Mouse (Mus musculus): Measurements from ENCODE around the gene S100a1. TPM values are rescaled to one million over a fixed set of nuclear protein-coding genes. Genes with fewer than 3 reads are reported as not detected.
A peak's percentile ranks its signal among the peaks of the same experiment; 100 is the strongest.

The S100a1 gene
- polyA plus RNA-seq, 1 experiment from 2014 or later = 8.4 TPM

- ATAC-seq (ENCODE audit: low FRiP score) = no peak
- Histone ChIP-seq H3K4me3 (no peak overlapping the region), H3K4me1 (replicated peaks) (no peaks in the 10 kb centered on the region), H3K9me3 (no peaks in the 10 kb centered on the region), H3K27me3 (0 out of 2 replicates have a peak, but pooled peaks cover 2% of the 10 kb centered on the region), H3K9ac (no peak overlapping the region), H3K27ac (no peak overlapping the region), H3K4me2 (no peak overlapping the region), H3K36me3 (no peaks in the 10 kb centered on the region)
- 89% methylated on average over 7 of the region's 7 CpGs for WGBS
Observed at GRCm38 (mm10) chr3:90527291-90527873, 13.2 kb upstream of the S100a1 start.

- Histone ChIP-seq H3K36me3 (no peaks in the 10 kb centered on the region), H3K9me3 (no peaks in the 10 kb centered on the region), H3K27me3 (0 out of 2 replicates have a peak, but pooled peaks cover 3% of the 10 kb centered on the region), H3K4me3 (no peak within 1 kb of the TSS), H3K4me1 (replicated peaks) (no peaks in the 10 kb centered on the region), H3K9ac (no peak within 1 kb of the TSS), H3K4me2 (no peak within 1 kb of the TSS), H3K27ac (no peak within 1 kb of the TSS)
- no peak for ATAC-seq (ENCODE audit: low FRiP score)
- 81% methylated on average over 5 of the region's 5 CpGs for WGBS
Observed at GRCm38 (mm10) chr3:90526580-90526979, 12.4 kb upstream of the S100a1 start, which contains the start of gene S100a14. TSS of gene S100a14 (plus strand) at chr3:90526856.

DNA sequence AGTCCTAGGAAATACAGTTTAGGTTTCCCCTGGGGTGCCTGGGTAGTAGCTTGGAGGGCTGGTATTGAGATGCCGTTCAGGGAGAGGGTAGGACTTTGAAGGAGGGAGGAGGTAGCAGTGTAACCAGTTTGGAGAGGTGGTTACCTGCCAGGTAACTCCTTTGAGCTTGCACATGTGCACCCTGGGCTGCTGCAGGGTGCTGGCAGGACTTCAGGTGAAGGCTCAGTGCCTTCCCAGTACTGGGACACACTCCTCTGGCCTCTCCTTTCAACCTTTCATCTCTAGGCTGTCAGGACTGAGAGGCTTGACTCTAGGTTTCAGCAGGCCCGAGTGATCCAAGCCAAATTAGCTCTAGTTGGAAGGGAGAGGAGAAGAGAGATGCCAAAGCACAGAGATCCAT, 11.9 kb upstream of the S100a1 start:
- ATAC-seq (ENCODE audit: low FRiP score) = no peak
- WGBS = 92% methylated on average over 2 of the region's 2 CpGs
- H3K27ac ChIP-seq = no peak overlapping the region
- H3K9me3 ChIP-seq = no peaks in the 10 kb centered on the region
- no peak overlapping the region for H3K4me2 ChIP-seq
- no peak overlapping the region for H3K9ac ChIP-seq
- H3K27me3 ChIP-seq = 0 out of 2 replicates have a peak, but pooled peaks cover 3% of the 10 kb centered on the region
- H3K4me3 ChIP-seq = no peak overlapping the region
- H3K4me1 ChIP-seq (replicated peaks) = no peaks in the 10 kb centered on the region
- H3K36me3 ChIP-seq = no peaks in the 10 kb centered on the region

DNA sequence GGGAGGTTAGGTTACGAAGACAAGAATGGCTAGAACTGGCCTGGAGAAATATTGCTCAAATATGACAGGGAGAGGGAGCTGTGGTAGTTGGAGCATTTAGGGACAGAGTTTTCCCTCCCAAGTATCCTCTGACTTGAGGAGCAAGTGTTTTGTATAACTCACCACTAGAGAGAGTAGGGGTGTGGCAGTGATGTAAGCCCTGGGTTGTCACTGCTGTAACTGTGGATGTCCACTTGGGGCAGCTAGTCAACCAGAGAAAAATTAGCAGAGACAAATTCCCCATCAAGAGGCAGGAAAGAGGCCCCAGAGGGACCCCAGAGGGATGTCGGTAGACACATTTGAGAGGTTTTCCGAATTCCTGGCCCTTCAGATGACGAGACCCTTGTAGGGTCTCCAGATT, 11.2 kb upstream of the S100a1 start:
- Histone ChIP-seq H3K4me2 (no peak overlapping the region), H3K27ac (no peak overlapping the region), H3K9me3 (no peaks in the 10 kb centered on the region), H3K36me3 (no peaks in the 10 kb centered on the region), H3K4me1 (replicated peaks) (no peaks in the 10 kb centered on the region), H3K4me3 (no peak overlapping the region), H3K9ac (no peak overlapping the region), H3K27me3 (0 out of 2 replicates have a peak, but pooled peaks cover 3% of the 10 kb centered on the region)
- 62% methylated on average over 4 of the region's 4 CpGs for WGBS
- ATAC-seq (ENCODE audit: low FRiP score) = no peak

GRCm38 (mm10) chr3:90517711-90518110, 3.5 kb upstream of the S100a1 start:
- Histone ChIP-seq H3K9ac (no peak overlapping the region), H3K4me3 (no peak overlapping the region), H3K9me3 (no peaks in the 10 kb centered on the region), H3K27ac (no peak overlapping the region), H3K4me1 (replicated peaks) (peaks cover 20% of the 10 kb centered on the region), H3K36me3 (no peaks in the 10 kb centered on the region), H3K27me3 (peaks cover 36% of the 10 kb centered on the region), H3K4me2 (no peak overlapping the region)
- 89% methylated on average over 4 of the region's 4 CpGs for WGBS
- no peak for ATAC-seq (ENCODE audit: low FRiP score)

DNA sequence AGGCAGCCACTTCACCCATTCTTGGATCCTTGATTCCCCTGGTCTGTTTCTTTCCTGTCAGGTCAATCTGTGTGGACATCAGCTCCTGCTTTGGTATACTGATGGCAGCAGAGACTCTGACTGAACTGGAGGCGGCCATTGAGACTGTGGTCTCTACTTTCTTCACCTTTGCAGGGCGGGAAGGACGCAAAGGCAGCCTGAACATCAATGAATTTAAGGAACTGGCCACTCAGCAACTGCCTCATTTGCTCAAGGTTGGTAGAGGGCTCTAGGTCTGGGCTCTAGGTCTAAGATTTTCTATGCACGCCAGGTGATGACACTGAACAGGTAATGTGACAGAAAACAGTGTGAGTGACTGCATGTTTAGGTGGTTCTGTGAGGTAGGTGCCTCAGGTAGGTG, 1.6 kb upstream of the S100a1 start:
- WGBS = 89% methylated on average over 4 of the region's 4 CpGs
- Histone ChIP-seq H3K27ac (no peak overlapping the region), H3K9me3 (no peaks in the 10 kb centered on the region), H3K27me3 (peaks cover 47% of the 10 kb centered on the region), H3K4me3 (no peak overlapping the region), H3K4me2 (no peak overlapping the region), H3K36me3 (no peaks in the 10 kb centered on the region), H3K4me1 (replicated peaks) (peaks cover 20% of the 10 kb centered on the region), H3K9ac (no peak overlapping the region)
- ATAC-seq (ENCODE audit: low FRiP score) = no peak

DNA sequence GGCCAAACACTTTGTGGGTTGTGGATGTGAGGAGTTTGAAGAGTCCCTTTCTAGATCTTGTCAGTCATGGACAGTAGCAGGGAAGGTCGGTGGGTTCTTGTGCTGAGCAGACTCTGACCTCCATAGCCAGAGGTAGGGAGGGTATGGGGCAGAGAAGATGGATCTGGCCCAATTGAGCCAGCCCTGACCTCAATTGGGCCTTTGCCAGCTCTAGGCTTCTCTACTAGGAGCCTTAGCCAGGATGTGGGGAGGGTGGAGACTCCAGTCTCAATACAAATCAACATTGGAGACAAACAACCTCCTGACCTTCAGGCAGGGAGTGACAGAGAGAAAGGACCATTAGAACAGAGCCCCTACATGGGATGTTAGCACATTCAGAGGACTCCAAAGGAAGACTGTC, 1.1 kb upstream of the S100a1 start:
- H3K4me3 ChIP-seq = peak overlapping the region; percentile 34; the same call in 1 of the 2 replicates

DNA sequence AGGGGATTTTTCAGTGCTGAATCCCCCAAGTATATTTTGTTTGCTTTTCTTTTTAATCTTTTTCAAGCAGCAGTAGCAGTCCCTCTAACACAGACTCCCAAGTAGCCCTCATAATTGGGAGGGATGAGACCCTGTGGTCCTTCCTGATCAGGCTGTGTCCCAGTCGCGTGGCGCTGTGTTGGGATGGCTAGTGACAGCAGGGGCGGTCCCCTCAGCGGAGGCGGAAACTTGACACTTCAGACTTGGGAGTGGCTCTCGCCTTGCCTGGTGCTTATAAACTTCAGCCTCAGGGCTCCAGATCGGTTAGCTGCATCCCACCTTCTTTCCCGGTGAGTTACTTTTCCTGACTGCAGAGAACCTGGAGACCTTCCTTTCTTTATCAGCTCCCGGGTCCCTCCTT, 499 bp upstream of the S100a1 start:
- Histone ChIP-seq H3K4me2 (peak overlapping the region; percentile 59), H3K27ac (no peak overlapping the region), H3K9me3 (no peaks in the 10 kb centered on the region), H3K27me3 (peaks cover 48% of the 10 kb centered on the region), H3K36me3 (no peaks in the 10 kb centered on the region), H3K4me1 (replicated peaks) (peaks cover 20% of the 10 kb centered on the region), H3K4me3 (peak overlapping the region; percentile 34), H3K9ac (peak overlapping the region; percentile 43)
- no peak for ATAC-seq (ENCODE audit: low FRiP score)
- WGBS = under 1% methylated on average over 10 of the region's 10 CpGs

More for the DNA sequence above, 1.1 kb upstream of the S100a1 start:
- Histone ChIP-seq H3K4me1 (replicated peaks) (peaks cover 20% of the 10 kb centered on the region), H3K27ac (no peak overlapping the region), H3K9ac (peak overlapping the region; percentile 43; the same call in 1 of the 2 replicates), H3K27me3 (peaks cover 48% of the 10 kb centered on the region), H3K9me3 (no peaks in the 10 kb centered on the region), H3K4me2 (peak overlapping the region; percentile 59), H3K36me3 (no peaks in the 10 kb centered on the region)
- no peak for ATAC-seq (ENCODE audit: low FRiP score)
- 60% methylated on average over 1 of the region's 1 CpGs for WGBS

DNA sequence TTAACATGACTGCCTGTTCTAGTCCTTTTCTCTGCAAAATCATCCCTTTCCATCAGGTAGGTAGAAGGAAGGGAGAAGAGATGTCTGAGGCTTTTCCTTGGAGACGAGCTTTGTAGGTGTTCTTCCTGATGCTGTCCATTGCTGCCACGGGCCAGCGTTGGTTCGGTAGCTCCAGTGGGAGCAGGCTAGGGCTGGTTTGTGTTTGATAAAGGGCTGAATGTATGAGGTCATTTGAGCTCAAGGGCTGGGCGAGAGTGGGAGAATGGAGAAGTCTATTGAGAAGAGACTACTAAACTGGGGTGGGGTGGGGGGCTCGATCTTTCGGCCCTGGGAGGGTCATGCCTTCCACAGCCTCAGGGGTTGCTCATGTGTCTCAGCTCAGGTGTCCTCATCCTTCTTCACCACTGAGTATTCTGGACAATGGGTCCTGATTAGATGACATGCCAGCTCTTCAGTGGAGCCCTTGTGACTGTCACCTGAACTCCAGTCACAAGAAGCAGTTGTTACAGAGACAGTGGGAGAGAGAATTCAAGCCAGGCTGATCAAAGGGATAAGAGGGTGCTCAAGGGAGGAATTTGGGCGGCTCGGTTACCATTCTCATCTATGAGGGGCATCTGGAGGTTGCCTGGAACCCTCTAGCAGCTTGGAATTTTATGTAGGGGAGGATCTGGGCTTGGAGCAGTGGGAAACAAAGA, 1.1 kb downstream of the S100a1 start:
- Histone ChIP-seq H3K9me3 (no peaks in the 10 kb centered on the region), H3K27ac (no peak overlapping the region), H3K4me3 (no peak overlapping the region), H3K27me3 (peaks cover 48% of the 10 kb centered on the region), H3K9ac (no peak overlapping the region), H3K4me2 (peak overlapping the region; percentile 59; the same call in 1 of the 2 replicates), H3K4me1 (replicated peaks) (peaks cover 22% of the 10 kb centered on the region), H3K36me3 (no peaks in the 10 kb centered on the region)
- ATAC-seq (ENCODE audit: low FRiP score) = no peak
- WGBS = 80% methylated on average over 9 of the region's 9 CpGs

- Histone ChIP-seq H3K4me3 (no peak overlapping the region), H3K36me3 (peaks cover 2% of the 10 kb centered on the region), H3K4me2 (no peak overlapping the region), H3K4me1 (replicated peaks) (peaks cover 30% of the 10 kb centered on the region), H3K9me3 (no peaks in the 10 kb centered on the region), H3K9ac (no peak overlapping the region), H3K27ac (no peak overlapping the region), H3K27me3 (peaks cover 48% of the 10 kb centered on the region)
- ATAC-seq (ENCODE audit: low FRiP score) = no peak
- WGBS = 94% methylated on average over 5 of the region's 5 CpGs
Observed at GRCm38 (mm10) chr3:90512276-90512675, 1.9 kb downstream of the S100a1 start.

DNA sequence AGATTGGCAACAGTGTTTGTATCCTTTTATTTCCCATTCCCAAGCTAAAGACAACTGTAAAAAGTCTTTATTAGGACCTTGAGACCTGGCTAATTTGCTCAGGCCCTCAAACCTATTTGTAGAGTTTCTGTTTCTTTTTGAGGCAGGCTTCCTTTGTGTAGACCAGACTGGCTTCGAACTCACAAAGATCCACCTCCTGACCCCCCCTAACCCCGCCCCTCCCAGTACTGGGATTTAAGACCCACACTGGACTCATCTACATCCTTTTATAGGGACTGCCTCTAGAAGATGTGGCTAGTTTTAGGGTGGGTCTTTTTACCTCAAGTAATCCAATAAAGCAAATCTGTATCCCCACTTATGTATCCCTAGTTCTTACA, 4.5 kb downstream of the S100a1 start:
- no peak overlapping the region for H3K9ac ChIP-seq

GRCm38 (mm10) chr3:90508950-90509746, 5.0 kb downstream of the S100a1 start, which contains the start of gene Chtop:
TSS of gene Chtop (minus strand) at chr3:90509498.
- H3K36me3 ChIP-seq = peaks cover 32% of the 10 kb centered on the region
- H3K27ac ChIP-seq = peak within 1 kb of the TSS; percentile 98
- peak within 1 kb of the TSS; percentile 98 for H3K9ac ChIP-seq
- H3K4me2 ChIP-seq = peak within 1 kb of the TSS; percentile 84
- H3K4me3 ChIP-seq = peak within 1 kb of the TSS; percentile 93
- under 1% methylated on average over 65 of the region's 66 CpGs for WGBS
- H3K4me1 ChIP-seq (replicated peaks) = peaks cover 29% of the 10 kb centered on the region
- peak; percentile 93 for ATAC-seq (ENCODE audit: low FRiP score)
- H3K9me3 ChIP-seq = no peaks in the 10 kb centered on the region
- H3K27me3 ChIP-seq = peaks cover 29% of the 10 kb centered on the region

More for the DNA sequence above, 4.5 kb downstream of the S100a1 start:
- 15% methylated on average over 2 of the region's 2 CpGs for WGBS
- Histone ChIP-seq H3K4me3 (peak overlapping the region; percentile 93), H3K9me3 (no peaks in the 10 kb centered on the region), H3K4me1 (replicated peaks) (peaks cover 33% of the 10 kb centered on the region), H3K4me2 (peak overlapping the region; percentile 53), H3K27me3 (peaks cover 34% of the 10 kb centered on the region), H3K27ac (peak overlapping the region; percentile 59; the same call in 1 of the 2 replicates), H3K36me3 (peaks cover 27% of the 10 kb centered on the region)
- peak; percentile 26 for ATAC-seq (ENCODE audit: low FRiP score)

All from hindbrain, embryonic 13.5 days (tissue).